Mouse (Mus musculus) right cerebral cortex, postnatal 14 days (tissue): ENCODE results near the gene H2al1g.
A peak's percentile ranks its signal among the peaks of the same experiment; 100 is the strongest.
"Not testable (repeated sequence)": the region's sequence is repeated elsewhere in the genome, so short reads cannot be mapped to it uniquely, and the experiment has no call there.

Source experiments
- DNase-seq: peaks from one replicate; pipeline ENCODE4 v3.0.0; 2022

The H2al1g gene

GRCm38 (mm10) chrX:11317956-11318355 is at the start of gene H2al1g:
H2al1g (plus strand) TSS chrX:11318256.
- not testable (repeated sequence) for DNase-seq

DNA sequence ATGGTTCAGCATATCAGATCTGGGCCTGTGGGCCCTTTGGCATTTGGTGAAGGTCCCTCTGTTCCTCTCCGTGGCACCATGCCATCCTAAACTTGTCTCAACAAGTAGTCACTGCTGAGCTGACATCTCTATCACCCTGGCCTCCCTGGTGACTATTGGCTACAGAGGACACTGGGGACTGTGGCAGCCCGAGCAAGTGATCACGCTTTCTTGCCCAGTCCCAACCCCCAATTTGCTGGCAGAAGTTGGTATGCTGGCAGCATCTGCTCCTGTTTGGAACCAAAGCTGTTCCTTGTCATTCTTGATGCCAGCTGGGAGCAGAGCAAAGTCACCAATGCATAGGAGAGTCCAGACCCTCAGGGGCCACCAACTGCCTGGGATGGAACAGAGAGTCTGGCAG is 49.0 kb upstream of the H2al1g start:
- peak; percentile 11 for DNase-seq

GRCm38 (mm10) chrX:11273190-11273589 is 44.9 kb upstream of the H2al1g start:
- no peak for DNase-seq

GRCm38 (mm10) chrX:11277083-11277482 is 41.0 kb upstream of the H2al1g start:
- DNase-seq = no peak

GRCm38 (mm10) chrX:11280741-11281140 is 37.3 kb upstream of the H2al1g start:
- no peak for DNase-seq

- no peak for DNase-seq
These were observed 29.7 kb upstream of the H2al1g start for GRCm38 (mm10) chrX:11288306-11288882.

GRCm38 (mm10) chrX:11289244-11289643 is 28.8 kb upstream of the H2al1g start:
- DNase-seq = no peak

- DNase-seq = not testable (repeated sequence)
These were observed 19.1 kb upstream of the H2al1g start, which contains the start of gene H2al1a for GRCm38 (mm10) chrX:11298957-11299356. H2al1a (plus strand) TSS chrX:11299257.

DNA sequence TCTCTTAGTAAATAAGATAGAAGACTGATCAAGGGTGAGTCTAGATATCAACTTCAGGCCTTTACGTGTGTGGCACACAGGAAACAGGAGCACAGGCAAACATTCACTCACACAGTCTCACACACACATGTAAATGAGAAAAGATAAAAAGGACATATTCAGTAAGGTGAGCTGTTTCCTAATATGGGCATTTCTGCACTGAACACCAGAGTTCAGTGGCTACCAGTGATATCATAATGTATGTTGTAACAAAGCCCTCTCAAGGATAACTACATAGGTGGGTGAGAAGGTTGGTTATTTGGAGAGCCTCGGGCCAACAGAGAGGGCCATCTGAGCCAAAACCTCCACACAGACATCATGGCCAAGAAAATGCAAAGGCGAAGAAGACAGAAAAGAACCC is 15.9 kb upstream of the H2al1g start, which contains the start of gene H2al1b:
Gene H2al1b, plus strand, starts transcription at position 301 of the 400 bp plus-strand sequence.
- DNase-seq = not testable (repeated sequence)

DNA sequence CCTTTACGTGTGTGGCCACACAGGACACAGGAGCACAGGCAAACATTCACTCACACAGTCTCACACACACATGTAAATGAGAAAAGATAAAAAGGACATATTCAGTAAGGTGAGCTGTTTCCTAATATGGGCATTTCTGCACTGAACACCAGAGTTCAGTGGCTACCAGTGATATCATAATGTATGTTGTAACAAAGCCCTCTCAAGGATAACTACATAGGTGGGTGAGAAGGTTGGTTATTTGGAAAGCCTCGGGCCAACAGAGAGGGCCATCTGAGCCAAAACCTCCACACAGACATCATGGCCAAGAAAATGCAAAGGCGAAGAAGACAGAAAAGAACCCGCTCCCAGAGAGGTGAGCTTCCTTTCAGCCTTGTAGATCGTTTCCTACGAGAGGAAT is 12.7 kb upstream of the H2al1g start, which contains the start of gene H2al1c:
Gene H2al1c, plus strand, starts transcription at position 301 of the 400 bp plus-strand sequence.
- not testable (repeated sequence) for DNase-seq

DNA sequence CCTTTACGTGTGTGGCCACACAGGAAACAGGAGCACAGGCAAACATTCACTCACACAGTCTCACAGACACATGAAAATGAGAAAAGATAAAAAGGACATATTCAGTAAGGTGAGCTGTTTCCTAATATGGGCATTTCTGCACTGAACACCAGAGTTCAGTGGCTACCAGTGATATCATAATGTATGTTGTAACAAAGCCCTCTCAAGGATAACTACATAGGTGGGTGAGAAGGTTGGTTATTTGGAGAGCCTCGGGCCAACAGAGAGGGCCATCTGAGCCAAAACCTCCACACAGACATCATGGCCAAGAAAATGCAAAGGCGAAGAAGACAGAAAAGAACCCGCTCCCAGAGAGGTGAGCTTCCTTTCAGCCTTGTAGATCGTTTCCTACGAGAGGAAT is 9.5 kb upstream of the H2al1g start, which contains the start of gene H2al1d:
Gene H2al1d, plus strand, starts transcription at position 301 of the 400 bp plus-strand sequence.
- DNase-seq = not testable (repeated sequence)

- DNase-seq = not testable (repeated sequence)
These were observed 6.4 kb upstream of the H2al1g start, which contains the start of gene H2al1e for GRCm38 (mm10) chrX:11311634-11312033. H2al1e (plus strand) TSS chrX:11311934.

- not testable (repeated sequence) for DNase-seq
These were observed 3.2 kb upstream of the H2al1g start, which contains the start of gene H2al1f for GRCm38 (mm10) chrX:11314858-11315257. H2al1f (plus strand) TSS chrX:11315158.

- not testable (repeated sequence) for DNase-seq
These were observed 3.1 kb downstream of the H2al1g start, which contains the start of gene H2al1h for GRCm38 (mm10) chrX:11321192-11321591. H2al1h (plus strand) TSS chrX:11321492.

- DNase-seq = not testable (repeated sequence)
These were observed 6.3 kb downstream of the H2al1g start, which contains the start of gene H2al1i for GRCm38 (mm10) chrX:11324359-11324758. H2al1i (plus strand) TSS chrX:11324659.

GRCm38 (mm10) chrX:11327522-11327921 is 9.5 kb downstream of the H2al1g start, which contains the start of gene H2al1j:
H2al1j (plus strand) TSS chrX:11327822.
- DNase-seq = not testable (repeated sequence)

GRCm38 (mm10) chrX:11345762-11346161 is 27.7 kb downstream of the H2al1g start:
- no peak for DNase-seq

GRCm38 (mm10) chrX:11346756-11347155 is 28.7 kb downstream of the H2al1g start:
- DNase-seq = no peak

- DNase-seq = no peak
These were observed 42.8 kb downstream of the H2al1g start for GRCm38 (mm10) chrX:11360823-11361222.

DNA sequence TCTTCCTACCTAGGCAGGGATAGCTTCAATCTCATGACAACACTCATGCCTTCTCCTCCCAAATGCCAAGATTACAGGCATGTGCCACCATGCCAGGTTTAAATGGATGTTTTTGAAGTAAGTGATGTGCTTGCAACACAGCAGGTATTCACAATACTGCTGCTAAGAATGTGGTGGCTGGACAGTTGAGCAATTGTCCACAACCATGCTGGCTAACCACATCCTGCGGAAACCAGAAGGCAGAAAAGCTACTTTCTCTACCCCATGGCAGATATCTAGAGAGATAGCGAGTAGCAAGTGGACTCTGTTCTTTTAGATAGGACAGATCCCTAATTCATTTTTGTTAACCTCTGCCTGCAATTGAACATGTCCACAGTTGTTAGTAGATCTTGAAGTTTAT is 43.2 kb downstream of the H2al1g start:
- DNase-seq = no peak

- DNase-seq = no peak
These were observed 45.8 kb downstream of the H2al1g start for GRCm38 (mm10) chrX:11363890-11364289.

GRCm38 (mm10) chrX:11365151-11365550 is 47.1 kb downstream of the H2al1g start:
- no peak for DNase-seq
